ENCODE assay signal across 9 mouse cellular contexts in genomic region chr2:77170633-77171105, GRCm38 (mm10). TPM values are rescaled to one million over a fixed set of nuclear protein-coding genes. Genes with fewer than 3 reads are reported as not detected.
DNase-seq lines count a peak whose midpoint lies in the region; ATAC-seq and TF ChIP-seq lines count a peak whose summit lies in the region.
"Had no signal": no experiment of that assay in that cellular context is flagged by ENCODE, and none has a peak within 500 bp of the region (broad histone marks: within the 10 kb centered on the region; RNA-seq: fewer than 3 reads in every experiment).

Gene Ccdc141 (minus strand): TSS chr2:77170636.

- peak within 1 kb of the TSS; percentile 86 for H3K27ac ChIP-seq in kidney, embryonic 15.5 days
- peak within 1 kb of the TSS; percentile 39; the same call in 1 of the 2 replicates for H3K27ac ChIP-seq in brown adipose tissue, adult 24 weeks (replicated peaks; ENCODE audit: low read depth, low read length)
- peak within 1 kb of the TSS; percentile 98 for H3K27ac ChIP-seq in heart, embryonic 16.5 days (ENCODE audit: low read length)
- no peak within 1 kb of the TSS for H3K27ac ChIP-seq in limb, embryonic 11.5 days (replicated peaks; ENCODE audit: low read depth, low read length)
- peak within 1 kb of the TSS; percentile 56; the same call in 1 of the 2 replicates for H3K27ac ChIP-seq in small intestine, adult 2 months (ENCODE audit: insufficient read depth, low read depth, low read length)

- DNase-seq in kidney, postnatal 10 days = no peak
- no peak for DNase-seq in limb, embryonic 11.5 days (ENCODE audit: low spot score)
- DNase-seq in cerebellum, postnatal 4 days (ENCODE audit: low spot score in 2 of 2) = no peak

- H3K4me1 ChIP-seq in kidney, embryonic 15.5 days = peaks cover 32% of the 10 kb centered on the region
- H3K4me1 ChIP-seq in brown adipose tissue, adult 24 weeks (ENCODE audit: control insufficient read depth, insufficient read depth, insufficient read length, low read length) = peaks cover 7% of the 10 kb centered on the region; the same call in 1 of the 2 replicates
- peaks cover 47% of the 10 kb centered on the region for H3K4me1 ChIP-seq in heart, embryonic 16.5 days (ENCODE audit: control insufficient read depth, insufficient read depth, low read length)
- H3K4me1 ChIP-seq in limb, embryonic 11.5 days (ENCODE audit: control insufficient read depth, insufficient read depth, low read length) = peaks cover 12% of the 10 kb centered on the region
- no peaks in the 10 kb centered on the region for H3K4me1 ChIP-seq in small intestine, adult 2 months (ENCODE audit: control insufficient read depth, insufficient read depth, insufficient read length, low read length)

- no peak for TF ChIP-seq POLR2A in small intestine, adult 2 months (IDR thresholded peaks at IDR 0.05; ENCODE audit: low read depth, low read length)

- no peaks in the 10 kb centered on the region for H3K9me3 ChIP-seq in kidney, embryonic 15.5 days (replicated peaks)
- no peaks in the 10 kb centered on the region for H3K9me3 ChIP-seq in heart, embryonic 16.5 days (replicated peaks; ENCODE audit: control insufficient read depth, low read length)
- no peaks in the 10 kb centered on the region for H3K9me3 ChIP-seq in limb, embryonic 11.5 days (ENCODE audit: control insufficient read depth, low read length)

- peak within 1 kb of the TSS; percentile 52 for H3K4me3 ChIP-seq in kidney, embryonic 15.5 days (replicated peaks)
- peak within 1 kb of the TSS; percentile 68 for H3K4me3 ChIP-seq in brown adipose tissue, adult 24 weeks (ENCODE audit: insufficient read depth, low read depth, low read length)
- peak within 1 kb of the TSS; percentile 71 for H3K4me3 ChIP-seq in heart, embryonic 16.5 days (ENCODE audit: low read length)
- H3K4me3 ChIP-seq in limb, embryonic 11.5 days (ENCODE audit: low read depth, low read length) = peak within 1 kb of the TSS; percentile 36
- H3K4me3 ChIP-seq in small intestine, adult 2 months (ENCODE audit: low read depth, low read length) = peak within 1 kb of the TSS; percentile 59

- no peaks in the 10 kb centered on the region for H3K27me3 ChIP-seq in kidney, embryonic 15.5 days
- H3K27me3 ChIP-seq in heart, embryonic 16.5 days (ENCODE audit: control insufficient read depth, insufficient read depth, low read length) = no peaks in the 10 kb centered on the region
- H3K27me3 ChIP-seq in limb, embryonic 11.5 days (ENCODE audit: control insufficient read depth, insufficient read depth, low read length) = no peaks in the 10 kb centered on the region
- no peaks in the 10 kb centered on the region for H3K27me3 ChIP-seq in small intestine, adult 2 months (ENCODE audit: control insufficient read depth, insufficient read depth, low read length)
- H3K27me3 ChIP-seq: Patski had no signal

- H3K4me2 ChIP-seq in kidney, embryonic 15.5 days = peak within 1 kb of the TSS; percentile 86
- H3K4me2 ChIP-seq in heart, embryonic 16.5 days (ENCODE audit: low read depth, low read length) = peak within 1 kb of the TSS; percentile 69
- H3K4me2 ChIP-seq in limb, embryonic 11.5 days (ENCODE audit: low read depth, severe bottlenecking) = peak within 1 kb of the TSS; percentile 80

- H3K36me3 ChIP-seq in kidney, embryonic 15.5 days = no peaks in the 10 kb centered on the region
- H3K36me3 ChIP-seq in heart, embryonic 16.5 days (ENCODE audit: control insufficient read depth, insufficient read depth) = peaks cover 5% of the 10 kb centered on the region; the same call in 1 of the 2 replicates
- H3K36me3 ChIP-seq in limb, embryonic 11.5 days (ENCODE audit: control insufficient read depth, insufficient read depth, low read length) = no peaks in the 10 kb centered on the region
- no peaks in the 10 kb centered on the region for H3K36me3 ChIP-seq in small intestine, adult 2 months (ENCODE audit: control insufficient read depth, insufficient read depth, low read length)

- 4% methylated on average over 6 of the region's 6 CpGs for WGBS in kidney, embryonic 15.5 days
- 5% methylated on average over 4 of the region's 6 CpGs for WGBS in heart, embryonic 16.5 days
- 5% methylated on average over 6 of the region's 6 CpGs for WGBS in limb, embryonic 11.5 days
- WGBS in small intestine, adult 2 months = 3% methylated on average over 5 of the region's 6 CpGs

- H3K9ac ChIP-seq in kidney, embryonic 15.5 days = peak within 1 kb of the TSS; percentile 62
- H3K9ac ChIP-seq in heart, embryonic 16.5 days (ENCODE audit: low read length) = peak within 1 kb of the TSS; percentile 81
- H3K9ac ChIP-seq in limb, embryonic 11.5 days (ENCODE audit: low read length) = peak within 1 kb of the TSS; percentile 59

- TF ChIP-seq CTCF in small intestine, adult 2 months (IDR thresholded peaks at IDR 0.05; ENCODE audit: extremely low read depth, insufficient read length, insufficient replicate concordance, low read depth, low read length) = no peak

- no peak for ATAC-seq in kidney, embryonic 15.5 days (replicated peaks; ENCODE audit: low FRiP score)
- ATAC-seq in heart, embryonic 16.5 days (replicated peaks; ENCODE audit: extremely low read depth, insufficient read depth, low FRiP score) = no peak
- no peak for ATAC-seq in limb, embryonic 11.5 days (ENCODE audit: insufficient number of reproducible peaks, low FRiP score, low TSS enrichment, low read depth)
- ATAC-seq in megakaryocyte progenitor cell, adult 5-6 weeks (replicated peaks; ENCODE audit: poor library complexity) = no peak; the same call in 1 of the 2 replicates
- ATAC-seq: Patski had no signal

RNA-seq across cellular contexts. Expression of gene Ccdc141, which starts in this region (rescaled TPM):
- 14.2 and 14.7 TPM in 2 replicates for polyA plus RNA-seq in kidney, embryonic 15.5 days (2015; fragmentation: Nextera tagmentation; extraction: Ambion mirVana)
- 1.2 and 1.7 TPM in 2 replicates for polyA plus RNA-seq in brown adipose tissue, adult 24 weeks (2012; ENCODE audit: insufficient read depth, insufficient read length, missing spikeins)
- polyA plus RNA-seq in heart, embryonic 16.5 days (2015; fragmentation: Nextera tagmentation; extraction: Ambion mirVana) = 139 and 153 TPM in 2 replicates
- 4.4 and 4.7 TPM in 2 replicates for polyA plus RNA-seq in limb, embryonic 11.5 days (2014; fragmentation: Nextera tagmentation; extraction: Ambion mirVana)
- 0.41 and 0.88 TPM in 2 replicates for polyA plus RNA-seq in small intestine, adult 2 months (2012; rRNA removed)
- 0.30 and 1.3 TPM in 2 replicates for total RNA-seq in megakaryocyte progenitor cell, adult 5-6 weeks (2015)
- total RNA-seq in megakaryocyte progenitor cell, adult 5-6 weeks (2017) = not detected in 2 replicates
